Mouse (Mus musculus): ENCODE measurements around the gene Vcam1.

Vcam1 gene

DNA sequence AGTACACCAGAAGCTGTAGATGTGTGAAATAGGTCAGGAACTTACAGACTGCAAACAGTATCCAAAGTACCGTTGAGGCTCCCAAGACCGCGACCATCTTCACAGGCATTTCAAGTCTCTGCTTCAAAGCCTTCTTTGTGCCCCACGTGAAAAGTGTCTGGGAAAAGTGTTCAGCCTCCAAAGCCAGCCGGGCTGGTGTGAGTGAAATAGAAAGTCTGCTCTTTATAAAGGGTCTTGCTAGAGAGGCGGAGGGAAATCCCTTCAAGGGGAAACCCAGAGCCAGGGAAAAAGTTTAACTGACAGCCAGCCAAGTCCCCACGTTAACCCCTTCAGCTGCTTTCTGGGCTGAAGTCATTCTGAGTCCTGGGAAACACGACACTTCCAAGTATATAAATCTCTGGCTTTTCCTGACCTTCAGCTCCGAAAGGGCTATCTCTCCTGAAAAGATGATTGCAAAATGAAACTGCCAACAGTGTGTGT lies at the start of gene Vcam1:
Vcam1 (minus strand) TSS at position 430 of the 480 bp plus-strand sequence.
- DNase-seq (ENCODE audit: low spot score in 2 of 2), result peak; percentile 24 to 48

DNA sequence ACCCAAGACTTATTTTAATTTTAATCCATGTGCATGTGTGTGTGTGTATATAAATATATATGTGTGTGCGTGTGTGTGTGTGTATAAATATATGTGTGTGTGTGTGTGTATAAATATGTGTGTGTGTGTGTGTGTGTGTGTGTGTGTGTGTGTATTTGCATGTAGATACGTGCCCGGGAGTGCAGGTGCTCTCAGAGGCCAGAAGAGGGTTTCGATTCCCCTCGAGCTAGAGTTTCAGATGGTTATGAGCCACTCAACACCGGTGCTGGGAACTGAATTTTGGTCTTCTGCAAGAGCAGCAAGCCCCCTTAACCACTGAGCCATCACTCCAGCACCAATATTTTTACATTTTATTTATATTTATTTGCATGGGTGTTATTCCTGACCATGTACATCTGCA lies 45.6 kb upstream of the Vcam1 start:
- no peak for DNase-seq (ENCODE audit: low spot score in 2 of 2)

DNA sequence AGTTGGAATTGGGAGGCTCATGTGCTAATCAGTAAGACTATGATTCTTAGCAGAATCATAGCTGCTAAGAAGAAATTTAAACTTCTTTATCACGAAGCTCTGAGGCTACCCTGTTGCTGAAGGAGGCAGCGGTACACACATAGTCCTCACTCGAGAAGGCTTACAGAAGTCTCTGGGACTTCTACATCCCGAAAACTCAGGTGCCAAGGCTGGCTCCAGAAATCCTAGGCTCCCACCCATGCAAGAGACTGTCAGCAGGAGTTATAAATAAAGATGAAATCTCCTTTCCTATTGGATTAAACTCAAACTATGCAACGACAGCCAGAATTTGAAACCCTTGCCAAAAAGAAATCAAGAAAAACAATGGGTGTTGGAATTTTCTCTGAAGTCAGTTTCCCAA lies 42.0 kb upstream of the Vcam1 start:
- DNase-seq (ENCODE audit: low spot score in 2 of 2), result no peak

DNA sequence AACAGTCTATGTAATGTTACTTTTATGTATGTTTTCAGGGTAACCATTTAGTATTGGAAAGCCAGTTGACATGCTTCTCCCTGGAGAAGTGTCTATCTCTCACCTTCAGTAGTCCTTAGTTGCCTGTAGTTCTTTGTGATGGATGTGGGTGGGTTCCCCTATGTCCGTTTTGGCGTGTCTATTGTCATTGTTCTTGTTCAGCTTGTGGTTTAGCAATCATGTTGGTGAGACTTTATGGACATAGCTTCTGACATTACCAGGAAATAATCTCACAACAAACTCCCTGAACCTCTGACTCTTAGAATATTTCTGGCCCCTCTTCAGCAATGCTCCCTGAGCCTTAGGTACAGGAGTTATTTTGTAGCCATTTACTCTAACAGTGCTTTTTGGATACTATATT lies 38.6 kb upstream of the Vcam1 start:
- no peak for DNase-seq (ENCODE audit: low spot score in 2 of 2)

DNA sequence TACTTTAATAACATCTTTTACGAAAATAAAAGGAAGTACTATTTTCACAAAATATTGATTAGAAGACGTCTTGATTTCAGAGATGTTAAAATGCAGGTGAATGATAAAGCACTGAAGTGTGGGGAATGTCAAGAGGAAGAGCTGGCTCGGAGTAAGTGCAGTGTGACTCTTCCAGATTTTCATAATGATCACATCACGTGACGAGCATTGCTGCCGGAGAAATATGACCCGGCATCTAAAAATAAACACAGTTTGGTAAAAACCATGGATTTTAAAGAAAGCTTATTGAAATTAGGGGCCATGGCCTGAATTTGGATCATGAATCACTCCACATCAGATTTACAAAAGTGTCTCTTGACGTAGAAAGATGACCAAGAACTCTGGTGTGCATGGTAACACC lies 36.8 kb upstream of the Vcam1 start:
- no peak for DNase-seq (ENCODE audit: low spot score in 2 of 2)

DNA sequence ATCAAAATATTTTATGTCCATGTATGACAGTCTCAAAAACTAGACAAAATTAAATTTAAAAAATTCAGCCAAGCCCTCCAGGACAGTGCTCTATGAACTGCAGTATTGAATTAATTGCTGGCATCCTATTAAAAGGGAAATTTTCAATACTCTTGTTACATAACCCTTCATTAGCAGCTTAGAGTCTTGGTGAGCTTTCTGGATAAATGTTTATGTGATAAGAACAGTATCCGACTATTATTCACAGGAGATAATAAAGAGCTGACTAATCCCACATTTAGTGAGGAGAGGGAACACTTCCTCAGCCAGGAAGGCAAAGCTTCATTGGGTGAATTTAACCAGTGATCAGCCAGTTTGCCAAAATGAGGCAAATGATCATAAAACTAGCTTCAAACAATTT lies 35.5 kb upstream of the Vcam1 start:
- DNase-seq (ENCODE audit: low spot score in 2 of 2), result no peak

DNA sequence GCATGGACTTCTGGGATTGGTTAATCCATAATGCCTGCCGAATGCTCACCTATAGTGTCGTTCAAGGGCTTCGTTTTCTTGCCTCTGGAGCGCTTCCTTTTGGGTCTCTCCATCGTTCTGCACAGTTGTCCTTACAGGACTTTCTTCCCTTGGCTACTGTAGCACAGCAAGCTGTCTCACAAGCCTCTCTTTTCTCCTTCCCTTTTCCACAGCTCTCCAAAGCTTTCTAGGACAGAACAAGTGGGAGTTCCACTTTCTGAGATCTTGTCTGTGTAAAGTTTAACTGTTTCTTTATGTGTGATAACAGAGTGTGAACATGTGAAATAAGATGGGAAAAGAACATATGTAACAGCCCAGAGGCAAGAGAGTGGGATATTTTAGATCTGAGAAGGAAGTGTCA lies 34.0 kb upstream of the Vcam1 start:
- DNase-seq (ENCODE audit: low spot score in 2 of 2), result peak in 1 of 2 experiments; percentile 25

DNA sequence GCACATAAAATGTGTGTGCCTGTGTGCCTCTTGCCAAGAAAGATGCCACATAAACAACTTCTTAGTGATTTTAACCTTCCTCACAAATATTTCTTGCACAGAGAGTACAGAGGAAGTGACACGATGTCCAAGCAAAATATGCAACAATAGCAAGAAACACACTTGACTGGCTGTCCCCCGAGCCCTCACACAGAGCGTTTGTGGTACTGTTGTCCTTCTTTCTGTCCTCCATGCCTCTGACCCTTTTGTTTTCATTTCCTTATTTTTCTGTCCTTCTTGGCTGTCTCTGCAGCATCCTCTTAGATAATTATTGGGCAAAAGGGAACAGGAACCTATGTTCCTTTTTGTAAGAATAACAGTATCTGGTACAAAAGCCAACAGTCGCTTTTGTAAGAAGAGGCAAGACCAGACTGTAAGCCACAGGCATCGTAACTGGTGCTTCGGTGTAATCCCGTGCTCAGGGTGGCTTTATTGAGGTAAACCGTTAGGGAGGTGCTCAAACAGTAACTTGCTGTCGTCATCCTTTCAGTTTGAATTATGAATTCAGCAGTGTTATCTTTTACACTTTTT lies 32.7 kb upstream of the Vcam1 start:
- DNase-seq (ENCODE audit: low spot score in 2 of 2), result no peak

DNA sequence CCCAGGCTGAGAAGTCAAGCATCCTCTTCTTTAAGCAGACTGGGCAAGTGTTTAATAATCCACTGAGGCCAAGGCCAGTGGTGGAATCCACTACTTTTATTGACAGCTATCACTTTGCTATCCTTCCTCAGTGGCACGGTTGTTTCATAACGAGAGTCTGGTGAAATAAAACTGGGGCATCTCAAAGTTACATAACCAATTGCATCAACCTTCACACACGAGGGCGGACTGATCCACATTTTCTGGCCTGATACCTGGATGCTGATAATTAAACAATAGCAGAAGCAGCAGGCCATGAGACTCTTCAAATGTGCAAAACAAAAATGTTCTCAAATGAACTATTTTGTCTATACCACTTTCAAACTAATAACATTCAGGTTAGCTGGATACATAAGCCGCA lies 29.9 kb upstream of the Vcam1 start:
- no peak for DNase-seq (ENCODE audit: low spot score in 2 of 2)

DNA sequence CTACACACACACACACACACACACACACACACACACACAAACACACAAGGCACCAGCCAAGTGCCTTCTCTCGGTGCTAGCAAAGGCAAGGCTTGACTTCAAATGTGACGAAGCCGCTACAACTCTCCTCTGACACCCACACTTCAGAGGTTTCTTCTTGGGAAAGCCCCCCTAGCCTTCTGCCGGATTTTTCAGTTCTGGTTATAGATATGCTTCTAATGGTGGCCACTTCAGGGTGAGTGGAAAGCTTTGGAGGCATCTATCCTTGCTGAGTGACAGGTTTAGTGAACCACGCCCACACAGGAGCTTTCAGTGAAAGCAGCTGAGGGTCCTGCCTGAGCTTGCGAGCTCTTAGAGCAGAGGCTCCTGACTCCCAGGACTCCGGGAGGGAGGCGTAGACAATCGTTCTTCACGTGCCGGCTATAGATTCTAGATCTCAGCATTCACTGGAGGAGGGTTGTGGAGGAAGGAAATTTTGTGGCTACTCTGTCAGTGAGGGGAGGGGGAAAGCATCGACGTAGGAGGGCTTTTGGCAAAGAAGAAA lies 28.0 kb upstream of the Vcam1 start:
- DNase-seq (ENCODE audit: low spot score in 2 of 2), result no peak

DNA sequence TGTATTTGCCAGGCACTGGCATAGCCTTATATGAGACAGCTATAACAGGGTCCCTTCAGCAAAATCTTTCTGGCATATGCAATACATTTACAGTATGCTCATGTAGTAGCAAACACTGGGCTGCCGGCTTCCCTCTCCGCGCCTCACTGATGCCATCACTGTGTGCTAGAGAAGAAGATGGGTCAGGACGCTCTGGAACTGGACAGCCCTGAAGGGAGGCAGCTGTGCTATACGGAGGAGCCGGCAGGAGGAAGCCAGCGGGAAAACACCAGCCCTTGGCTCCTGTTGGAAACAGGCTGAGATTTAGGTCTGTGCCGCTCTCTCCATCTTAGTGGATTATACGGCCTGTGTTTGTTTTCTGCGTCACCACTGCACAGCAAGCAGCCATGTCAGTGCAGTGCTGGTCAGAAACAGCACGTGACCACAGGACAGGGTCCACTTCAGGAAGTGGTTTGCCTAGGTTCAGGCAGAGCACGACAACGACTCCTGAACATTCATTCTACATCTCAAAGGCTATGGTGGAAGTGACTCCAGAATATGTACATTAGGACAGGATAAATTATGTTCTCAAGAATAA lies 20.7 kb upstream of the Vcam1 start:
- DNase-seq (ENCODE audit: low spot score in 2 of 2), result no peak

DNA sequence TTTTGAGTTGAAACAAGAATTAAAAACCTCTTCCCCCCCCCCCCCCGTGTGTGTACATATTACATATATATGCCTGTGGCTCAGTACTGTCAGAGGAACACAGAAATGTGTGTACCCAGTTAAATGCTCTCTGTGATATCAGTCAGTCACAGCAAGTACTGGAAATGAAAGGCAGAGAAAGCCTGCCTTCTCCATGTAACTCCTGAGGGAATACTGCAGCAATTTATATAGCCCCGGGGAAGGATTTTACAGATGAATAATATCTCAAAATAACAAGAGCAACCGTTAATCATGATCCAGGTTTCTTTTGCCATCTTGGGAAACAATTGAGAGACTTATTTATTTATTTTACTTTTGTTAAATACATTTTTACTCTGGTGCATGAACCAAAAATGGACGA lies 19.6 kb upstream of the Vcam1 start:
- no peak for DNase-seq (ENCODE audit: low spot score in 2 of 2)

DNA sequence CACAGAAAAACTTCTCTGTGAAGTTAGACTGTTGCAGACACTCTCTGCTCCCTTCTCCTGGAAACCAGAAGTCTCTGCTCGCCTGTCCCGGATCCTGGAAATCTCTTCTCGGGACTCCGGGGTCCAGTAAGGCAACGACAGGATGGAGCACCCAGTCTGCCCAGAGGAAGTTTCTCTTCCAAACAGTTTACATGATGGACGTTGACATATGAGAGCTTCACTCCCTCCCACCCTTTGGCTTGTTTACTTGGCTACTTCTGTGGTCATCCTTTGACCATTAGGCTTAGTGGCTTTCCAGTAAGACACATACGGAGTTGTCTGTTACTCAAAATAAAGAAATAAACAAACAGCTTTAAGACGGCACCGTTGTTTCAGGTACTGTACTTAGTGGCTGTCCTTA lies 19.2 kb upstream of the Vcam1 start:
- no peak for DNase-seq (ENCODE audit: low spot score in 2 of 2)

DNA sequence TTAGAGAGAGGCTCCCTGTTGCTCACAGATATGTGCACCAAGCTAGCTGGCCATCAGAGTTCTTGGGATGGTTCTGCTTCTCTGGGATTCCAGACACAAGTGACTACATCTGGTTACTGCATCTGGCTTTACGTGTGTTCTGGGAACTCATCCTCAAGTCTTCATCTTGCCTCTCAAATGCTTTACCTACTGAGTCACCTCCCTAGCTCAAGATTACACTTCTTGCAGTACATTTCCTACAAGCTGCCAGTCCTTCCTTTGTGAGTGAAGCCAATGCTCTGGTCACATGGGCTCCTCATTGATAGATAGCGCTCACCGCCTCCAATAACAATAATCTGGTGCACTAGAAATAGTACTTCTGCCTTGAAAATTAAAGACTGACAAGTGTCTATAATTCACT lies 11.7 kb upstream of the Vcam1 start:
- DNase-seq (ENCODE audit: low spot score in 2 of 2), result no peak

DNA sequence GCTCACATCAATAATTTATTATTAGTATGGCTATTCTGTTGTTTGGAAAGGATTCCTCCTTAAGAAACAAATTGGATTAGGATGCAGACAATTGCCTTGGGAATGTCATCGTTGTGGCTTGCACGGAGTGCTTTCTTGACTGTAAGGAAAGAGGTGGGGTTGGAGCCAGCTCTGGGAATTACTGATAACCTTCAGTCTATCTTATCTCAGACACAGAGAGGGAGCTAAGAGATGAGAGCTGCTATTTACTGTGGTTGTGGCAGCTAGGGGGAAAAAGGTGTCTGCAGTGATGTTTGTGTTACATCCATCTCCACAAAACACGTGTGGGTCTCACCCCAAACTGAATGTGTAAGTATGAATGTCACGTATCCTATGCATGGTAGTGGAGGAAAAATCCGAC lies 9.5 kb upstream of the Vcam1 start:
- DNase-seq (ENCODE audit: low spot score in 2 of 2), result no peak

DNA sequence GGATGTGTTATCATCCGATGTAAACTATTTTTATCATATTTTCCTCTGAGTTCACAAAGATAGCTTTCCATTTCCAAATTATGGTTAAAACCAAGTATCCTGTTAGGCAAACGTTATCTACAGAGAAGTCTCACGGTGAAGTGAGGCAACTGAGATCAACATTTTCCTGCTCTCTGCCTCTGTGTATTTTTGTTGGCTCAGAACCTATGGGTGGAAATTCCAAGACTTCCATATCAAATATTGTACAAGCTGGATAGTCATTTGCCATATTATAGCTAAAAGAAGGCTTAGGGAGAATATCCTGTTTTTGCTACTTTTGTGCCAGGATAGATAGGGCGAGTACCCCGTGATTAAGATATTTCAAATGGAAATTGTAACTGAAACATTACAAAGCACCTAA lies 8.6 kb upstream of the Vcam1 start:
- DNase-seq (ENCODE audit: low spot score in 2 of 2), result no peak

DNA sequence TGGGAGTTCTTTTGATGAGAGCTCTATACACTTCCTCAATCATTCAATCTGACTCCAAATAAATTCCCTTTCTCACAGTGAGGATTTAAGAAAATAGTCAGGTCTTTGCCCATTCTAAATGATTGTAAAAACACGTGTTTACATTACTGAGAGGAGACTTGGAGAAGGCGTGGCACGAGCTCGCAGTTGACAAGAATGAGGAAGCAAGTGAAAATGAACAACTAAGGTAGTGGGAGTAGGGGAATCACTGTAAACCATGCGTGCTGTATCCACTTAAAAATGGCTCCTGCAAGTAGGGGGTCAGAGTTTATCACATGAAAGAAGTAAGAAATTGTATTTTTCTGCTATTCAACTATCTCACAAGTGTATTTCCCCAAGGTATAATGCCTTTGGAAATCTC lies 3.9 kb upstream of the Vcam1 start:
- no peak for DNase-seq (ENCODE audit: low spot score in 2 of 2)

DNA sequence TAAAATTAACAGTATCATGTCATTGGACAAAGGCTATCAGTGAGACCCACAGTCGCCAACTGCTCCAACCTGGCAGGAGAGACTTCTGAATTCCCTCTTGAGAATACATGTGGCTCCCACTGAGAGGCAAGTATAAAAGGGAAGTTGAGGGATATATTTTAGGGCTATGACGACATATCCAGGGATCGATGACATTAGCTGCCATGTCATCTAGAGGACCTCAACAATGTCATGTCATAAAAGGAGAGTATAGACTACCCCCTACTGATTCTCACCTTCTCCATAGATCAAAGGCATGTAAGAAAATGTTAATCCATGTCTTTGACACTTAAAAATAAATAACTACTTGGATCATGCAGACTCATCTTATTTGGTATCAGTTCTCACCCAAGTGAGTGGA lies 1.2 kb upstream of the Vcam1 start:
- DNase-seq (ENCODE audit: low spot score in 2 of 2), result no peak

DNA sequence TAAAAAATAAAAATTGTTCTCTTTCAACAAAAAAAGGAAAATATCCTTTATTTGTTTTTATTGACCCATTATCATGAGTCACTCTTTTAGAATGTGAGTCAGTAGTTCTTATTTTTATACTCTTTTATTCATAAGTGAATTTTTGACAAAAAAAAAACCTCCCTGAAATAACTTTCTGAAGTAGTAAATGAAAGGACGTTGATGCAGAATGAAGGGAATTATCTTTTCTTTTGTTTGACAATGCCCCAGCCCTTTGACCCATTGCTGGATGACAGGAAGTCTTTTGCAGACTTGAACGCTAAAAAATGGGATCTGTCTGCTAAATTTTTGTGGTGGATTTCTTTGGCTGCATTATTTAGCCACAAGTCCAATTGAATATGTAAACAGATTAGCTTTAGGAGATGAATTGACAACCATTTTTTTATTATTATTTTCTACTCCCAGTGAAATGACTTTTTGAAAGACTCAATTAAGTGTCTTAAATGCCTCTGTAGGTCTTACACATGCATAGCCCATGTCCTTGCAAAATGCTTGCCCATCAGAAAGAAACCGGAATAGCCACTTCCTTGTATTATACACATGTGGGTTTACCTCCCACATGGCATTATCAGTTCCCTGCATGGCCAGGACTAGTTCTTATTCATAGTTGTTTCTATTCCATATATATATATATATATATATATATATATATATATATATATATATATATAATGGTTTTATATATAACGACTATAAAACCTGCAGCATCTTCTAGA lies 530 bp upstream of the Vcam1 start:
- DNase-seq (ENCODE audit: low spot score in 2 of 2), result no peak

DNA sequence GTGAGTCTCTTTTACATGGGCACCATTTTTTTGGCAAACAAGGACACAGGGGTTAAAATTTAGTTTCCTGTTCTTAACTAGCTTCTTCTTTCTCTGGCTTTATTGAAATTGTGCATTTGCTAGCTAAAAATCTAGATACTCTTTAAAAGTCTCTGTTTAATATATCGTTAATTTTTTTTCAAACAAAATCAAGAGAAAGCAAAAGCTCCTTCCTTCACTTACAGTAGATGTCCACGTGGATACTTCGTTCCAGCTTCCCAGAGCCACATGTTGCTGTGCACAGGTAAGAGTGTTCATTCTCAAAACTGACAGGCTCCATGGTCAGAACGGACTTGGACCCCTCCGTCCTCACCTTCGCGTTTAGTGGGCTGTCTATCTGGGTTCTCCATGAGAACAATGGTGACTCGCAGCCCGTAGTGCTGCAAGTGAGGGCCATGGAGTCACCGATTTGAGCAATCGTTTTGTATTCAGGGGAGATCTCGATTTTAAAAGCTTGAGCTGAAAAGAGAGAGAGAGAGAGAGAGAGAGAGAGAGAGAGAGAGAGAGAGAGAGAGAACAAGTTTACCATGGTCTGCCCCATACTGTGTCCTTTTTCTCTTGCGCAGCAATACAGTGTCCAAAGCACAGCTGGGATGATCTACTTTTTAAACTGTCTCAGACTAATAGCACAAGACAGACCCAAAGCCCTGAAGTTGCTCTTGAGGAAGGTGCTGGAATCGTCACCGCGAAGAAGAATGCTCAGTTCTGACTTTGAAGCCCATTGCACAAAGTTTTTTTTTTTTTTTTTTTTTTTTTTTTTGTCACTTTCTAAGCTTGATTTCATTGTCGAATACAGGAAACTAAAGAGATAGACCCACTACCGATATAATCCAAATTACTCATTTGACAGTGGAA lies 930 bp downstream of the Vcam1 start:
- DNase-seq (ENCODE audit: low spot score in 2 of 2), result no peak

DNA sequence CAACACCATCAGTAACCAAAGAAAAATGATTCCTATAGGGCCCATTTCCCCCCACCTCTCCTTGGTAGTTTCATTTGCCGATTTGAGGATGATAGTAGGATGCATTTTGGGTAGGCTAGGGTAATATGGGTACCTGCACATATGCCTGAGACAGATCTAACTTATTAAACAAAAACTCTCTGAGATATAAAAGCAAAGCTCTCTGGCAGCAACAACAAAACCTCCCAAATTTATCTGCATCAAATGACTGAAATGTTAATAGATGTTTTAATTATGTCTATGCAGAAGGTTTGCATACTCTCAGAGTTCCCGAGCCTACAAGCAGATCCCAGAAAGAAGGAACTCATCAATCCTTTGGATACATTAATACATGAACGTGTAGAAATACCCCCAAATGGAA lies 1.7 kb downstream of the Vcam1 start:
- no peak for DNase-seq (ENCODE audit: low spot score in 2 of 2)

DNA sequence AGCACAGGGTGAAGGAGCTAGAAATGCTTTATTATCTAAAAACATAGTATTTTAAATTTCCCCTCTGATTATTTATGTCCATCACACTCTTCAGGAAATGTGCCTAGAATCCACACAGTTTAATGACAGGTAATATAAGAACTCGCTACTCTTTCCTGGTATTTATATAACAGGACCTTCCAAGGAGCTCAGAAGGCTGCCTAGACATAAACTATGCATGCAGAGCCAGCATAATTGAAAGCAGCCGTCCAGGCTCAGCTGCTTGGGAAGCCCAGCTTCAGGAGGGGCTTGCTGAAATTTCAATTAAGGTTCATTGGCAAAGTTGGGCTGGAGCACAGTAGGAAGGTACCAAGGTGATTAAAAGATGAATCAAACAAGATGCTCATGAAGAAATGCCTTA lies 2.2 kb downstream of the Vcam1 start:
- no peak for DNase-seq (ENCODE audit: low spot score in 2 of 2)
